Mouse (Mus musculus) midbrain, embryonic 12.5 days (tissue): ENCODE measurements around the gene Ccdc124. TPM values are rescaled to one million over a fixed set of nuclear protein-coding genes. Genes with fewer than 3 reads are reported as not detected.

ENCODE experiments used
- ATAC-seq: fragments of 200-750 bp; cut with Nextera tagmentation; 2 replicates; pipeline ENCODE4 v1.8.0; 2017; ENCODE audit warnings: low read depth, moderate TSS enrichment, moderate library complexity; ENCODE audit not compliant: low FRiP score
- H3K27ac ChIP-seq: fragments of 300-500 bp; sonication (generic); replicated peaks from 2 replicates; pipeline ENCODE4 v1.5.1; 2016; ENCODE audit warnings: mild to moderate bottlenecking
- H3K27me3 ChIP-seq: fragments of 300-500 bp; sonication (generic); 2 replicates; pipeline ENCODE4 v1.6.1; 2016; ENCODE audit warnings: mild to moderate bottlenecking
- H3K36me3 ChIP-seq: fragments of 300-500 bp; sonication (generic); 2 replicates; pipeline ENCODE4 v1.6.1; 2016
- H3K4me1 ChIP-seq: fragments of 300-500 bp; sonication (generic); 2 replicates; pipeline ENCODE4 v1.6.1; 2016
- H3K4me2 ChIP-seq: fragments of 300-500 bp; sonication (generic); replicated peaks from 2 replicates; pipeline ENCODE4 v1.6.1; 2016; ENCODE audit warnings: mild to moderate bottlenecking, moderate library complexity
- H3K4me3 ChIP-seq: fragments of 300-500 bp; sonication (generic); 2 replicates; pipeline ENCODE4 v1.5.1; 2016; ENCODE audit warnings: mild to moderate bottlenecking
- H3K9ac ChIP-seq: fragments of 300-500 bp; sonication (generic); replicated peaks from 2 replicates; pipeline ENCODE4 v1.6.1; 2016; ENCODE audit warnings: mild to moderate bottlenecking, moderate library complexity
- H3K9me3 ChIP-seq: fragments of 300-500 bp; sonication (generic); 2 replicates; pipeline ENCODE4 v1.6.1; 2016; ENCODE audit warnings: mild to moderate bottlenecking
- WGBS: fragments of 180-500 bp; shearing (Covaris S2); methylation state at CpG from one replicate; pipeline ENCODE4 v1.1.7; 2016; 5-methylcytosine and 5-hydroxymethylcytosine counted together
- polyA plus RNA-seq: library from polyadenylated mRNA; unstranded; fragments of >200 nt; fragmentation: Nextera tagmentation; extraction: Ambion mirVana; gene quantifications from 2 replicates; pipeline ENCODE4 v1.2.1, GENCODE M21; 2016

Gene Ccdc124
- polyA plus RNA-seq, 1 experiment from 2014 or later = 152 TPM

DNA sequence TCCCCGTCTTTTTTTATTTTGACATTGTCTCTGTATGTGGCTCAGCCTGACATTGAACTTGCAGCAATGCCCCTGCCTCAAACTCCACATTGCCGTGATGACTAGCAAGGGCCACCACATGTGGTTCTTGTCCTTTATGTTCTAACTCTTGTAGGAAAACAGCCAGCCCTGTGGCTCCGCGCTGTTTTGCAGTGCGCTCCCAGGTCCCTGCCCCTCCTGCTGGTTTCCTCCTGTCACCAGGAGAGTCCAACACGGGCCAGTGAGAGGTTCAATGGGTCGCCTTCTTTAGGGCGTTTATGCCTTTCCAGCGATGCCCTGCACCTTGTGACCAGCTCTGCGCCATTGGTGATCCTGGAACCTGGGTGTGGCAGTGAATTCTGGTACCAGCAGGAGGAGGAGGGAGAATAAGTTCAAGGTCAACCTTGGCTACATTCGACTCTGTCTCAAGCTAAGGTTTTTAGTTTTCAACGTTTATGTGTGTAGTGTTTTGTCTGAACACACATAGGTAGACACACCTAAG is 7.7 kb downstream of the Ccdc124 start:
- no peaks in the 10 kb centered on the region for H3K9me3 ChIP-seq
- peak overlapping the region; percentile 55; the same call in 1 of the 2 replicates for H3K9ac ChIP-seq
- H3K4me1 ChIP-seq = peaks cover 70% of the 10 kb centered on the region
- peak overlapping the region; percentile 80 for H3K4me2 ChIP-seq
- H3K4me3 ChIP-seq = peak overlapping the region; percentile 58
- ATAC-seq = peak; percentile 5
- H3K36me3 ChIP-seq = peaks cover 9% of the 10 kb centered on the region
- H3K27ac ChIP-seq = peak overlapping the region; percentile 96
- H3K27me3 ChIP-seq = peaks cover 32% of the 10 kb centered on the region
- WGBS = 7% methylated on average over 12 of the region's 12 CpGs

DNA sequence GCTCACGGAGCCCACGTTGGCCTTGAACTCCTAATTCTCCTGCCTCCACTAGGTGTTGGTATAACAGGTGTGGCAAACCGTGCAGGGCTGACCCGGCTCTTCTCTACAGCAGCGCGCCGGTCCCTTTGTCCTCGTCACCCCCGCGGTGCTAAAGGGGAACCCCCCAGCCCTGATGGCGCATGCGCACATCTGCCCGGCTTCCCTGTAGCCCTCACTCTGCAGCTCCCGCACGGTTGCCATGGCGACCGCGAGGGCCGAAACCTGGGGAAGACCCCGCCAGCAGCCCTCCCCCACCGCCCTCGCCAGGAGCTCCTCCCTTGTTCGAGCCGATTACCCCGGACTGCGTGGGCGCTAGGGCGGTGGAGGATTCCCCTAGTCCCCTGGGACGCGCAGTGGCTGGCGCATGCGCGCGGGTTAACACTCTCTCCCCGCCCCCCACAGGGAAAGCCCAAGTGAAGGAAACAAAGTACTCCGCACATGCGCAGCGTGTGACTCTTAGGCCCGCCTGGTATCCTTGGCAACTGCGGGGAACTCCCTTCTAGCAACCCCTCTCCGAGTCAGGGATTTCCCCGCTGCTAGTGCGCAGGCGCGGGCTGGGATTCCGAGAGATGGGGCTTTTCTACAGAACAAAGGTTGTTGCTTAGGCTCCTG is 8.3 kb downstream of the Ccdc124 start:
- ATAC-seq = peak; percentile 82
- peaks cover 70% of the 10 kb centered on the region for H3K4me1 ChIP-seq
- peak overlapping the region; percentile 79 for H3K9ac ChIP-seq
- H3K4me2 ChIP-seq = peak overlapping the region; percentile 80
- no peaks in the 10 kb centered on the region for H3K9me3 ChIP-seq
- H3K4me3 ChIP-seq = peak overlapping the region; percentile 58
- WGBS = under 1% methylated on average over 46 of the region's 46 CpGs
- H3K27ac ChIP-seq = peak overlapping the region; percentile 97
- peaks cover 9% of the 10 kb centered on the region for H3K36me3 ChIP-seq
- H3K27me3 ChIP-seq = peaks cover 33% of the 10 kb centered on the region

DNA sequence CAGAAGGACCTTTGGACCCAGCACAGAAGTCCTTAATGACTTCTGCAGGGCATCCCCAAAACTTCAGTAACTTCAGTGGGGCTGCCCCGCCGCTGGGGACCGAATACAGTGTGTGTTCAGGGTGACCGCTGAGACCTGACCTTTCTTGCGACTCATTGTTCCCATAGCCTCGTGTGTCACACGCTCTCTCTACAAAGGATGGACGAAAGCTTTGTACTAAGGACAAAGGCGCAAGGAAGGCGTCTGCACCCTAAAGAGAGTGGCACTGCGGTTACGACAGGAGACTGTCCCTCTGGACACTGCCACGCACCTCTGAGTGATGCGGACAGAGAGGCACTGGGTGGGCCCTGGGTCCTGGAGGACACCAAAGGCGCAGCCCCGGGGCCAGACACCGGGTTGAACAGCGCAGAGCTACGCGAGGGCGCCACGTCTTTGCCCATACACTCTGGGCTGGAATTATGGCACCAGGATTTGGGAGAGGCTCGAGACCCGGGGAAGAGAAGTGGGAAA is 9.0 kb downstream of the Ccdc124 start:
- H3K27ac ChIP-seq = peak overlapping the region; percentile 97
- peaks cover 75% of the 10 kb centered on the region for H3K4me1 ChIP-seq
- no peaks in the 10 kb centered on the region for H3K9me3 ChIP-seq
- peak overlapping the region; percentile 58 for H3K4me3 ChIP-seq
- peaks cover 9% of the 10 kb centered on the region for H3K36me3 ChIP-seq
- 1% methylated on average over 24 of the region's 24 CpGs for WGBS
- peaks cover 33% of the 10 kb centered on the region for H3K27me3 ChIP-seq
- H3K9ac ChIP-seq = peak overlapping the region; percentile 79
- peak; percentile 29 for ATAC-seq
- H3K4me2 ChIP-seq = peak overlapping the region; percentile 80

DNA sequence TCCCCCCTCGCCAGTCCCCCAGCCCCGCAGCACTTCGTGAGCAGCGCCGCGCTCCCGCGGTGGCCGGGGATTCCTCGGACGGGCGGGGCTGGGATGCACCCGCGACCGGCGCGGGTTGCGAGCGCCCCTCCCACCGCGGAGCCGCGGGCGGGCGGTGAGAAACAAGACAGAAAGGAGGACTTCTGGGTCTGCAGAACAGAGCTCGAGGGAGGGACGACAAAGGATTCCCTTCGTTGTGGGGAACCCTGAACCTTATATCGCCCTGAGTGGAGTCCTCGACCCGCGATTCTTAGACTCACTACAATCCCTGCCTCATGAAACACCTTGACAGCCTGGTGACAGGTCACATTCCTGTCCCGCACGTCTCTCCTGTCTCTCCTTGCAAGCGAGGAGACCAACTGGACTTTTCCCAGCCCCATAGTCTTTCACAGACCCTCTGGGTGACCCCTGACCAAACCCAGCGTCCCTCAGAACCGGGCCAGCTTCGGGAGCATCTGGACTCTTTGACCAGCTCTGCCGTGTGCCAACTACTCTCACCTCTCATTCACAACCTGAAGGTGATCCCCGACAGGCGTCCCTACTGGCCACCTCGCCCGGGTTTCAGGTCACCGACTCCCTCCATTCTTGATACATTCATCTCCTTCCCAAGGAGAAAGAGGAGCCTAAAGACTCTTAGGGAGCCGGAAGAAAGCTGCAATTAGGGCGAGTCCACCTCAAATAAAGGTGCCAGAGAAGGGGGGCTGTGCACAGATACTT is 9.6 kb downstream of the Ccdc124 start:
- H3K27me3 ChIP-seq = peaks cover 33% of the 10 kb centered on the region
- H3K4me2 ChIP-seq = peak overlapping the region; percentile 80
- peaks cover 72% of the 10 kb centered on the region for H3K4me1 ChIP-seq
- no peak for ATAC-seq
- no peaks in the 10 kb centered on the region for H3K9me3 ChIP-seq
- H3K4me3 ChIP-seq = peak overlapping the region; percentile 58
- peak overlapping the region; percentile 79 for H3K9ac ChIP-seq
- H3K36me3 ChIP-seq = peaks cover 9% of the 10 kb centered on the region
- H3K27ac ChIP-seq = peak overlapping the region; percentile 97
- under 1% methylated on average over 46 of the region's 46 CpGs for WGBS

DNA sequence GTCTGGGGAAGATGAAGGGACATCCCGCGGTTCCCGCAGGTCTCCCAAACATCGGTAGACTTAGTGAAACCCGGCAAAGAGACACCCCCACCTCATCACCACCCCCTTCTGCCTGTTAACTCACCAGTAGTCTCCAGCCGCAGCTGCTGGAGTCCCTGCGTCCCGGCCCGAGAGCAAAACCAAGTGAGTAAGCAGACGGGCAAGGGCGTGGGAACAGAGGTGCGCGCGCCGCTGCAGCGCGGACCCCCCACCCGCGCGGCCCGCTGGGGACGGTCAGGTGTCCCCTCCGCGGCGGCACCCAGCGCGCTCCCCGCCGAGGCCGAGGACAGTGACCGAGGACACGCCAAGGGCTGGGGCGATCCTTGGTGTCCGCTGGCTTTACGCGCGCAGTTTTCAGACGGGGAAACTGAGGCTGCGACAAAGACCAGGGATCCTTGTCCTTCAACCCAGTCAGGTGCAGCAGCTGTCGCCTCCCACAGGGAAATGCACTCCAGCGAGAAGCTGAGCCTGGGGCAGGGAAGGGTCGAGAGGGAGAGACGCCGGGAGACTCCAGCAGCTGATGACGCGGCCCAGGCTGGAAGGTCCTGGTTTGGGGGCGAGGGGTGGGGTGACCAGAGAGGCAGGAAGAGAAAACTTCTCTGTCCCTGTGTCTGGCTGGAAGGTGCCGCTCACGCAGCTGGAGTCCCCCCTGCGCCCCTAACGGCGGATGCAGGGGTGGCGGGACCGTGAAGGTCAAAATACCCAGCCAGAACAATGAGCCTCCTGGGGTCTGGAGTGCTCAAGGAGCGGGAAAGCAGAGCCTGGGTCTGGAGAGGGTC is 10.7 kb downstream of the Ccdc124 start, which contains the start of gene Kcnn1:
Gene Kcnn1 (minus strand): TSS at position 435 of the 818 bp plus-strand sequence.
- Histone ChIP-seq H3K9ac (peak within 1 kb of the TSS; percentile 79), H3K4me3 (peak within 1 kb of the TSS; percentile 58), H3K4me1 (peaks cover 72% of the 10 kb centered on the region), H3K4me2 (peak within 1 kb of the TSS; percentile 80), H3K27me3 (peaks cover 23% of the 10 kb centered on the region), H3K27ac (peak within 1 kb of the TSS; percentile 97), H3K9me3 (no peaks in the 10 kb centered on the region), H3K36me3 (peaks cover 5% of the 10 kb centered on the region)
- ATAC-seq = no peak
- under 1% methylated on average over 53 of the region's 55 CpGs for WGBS

DNA sequence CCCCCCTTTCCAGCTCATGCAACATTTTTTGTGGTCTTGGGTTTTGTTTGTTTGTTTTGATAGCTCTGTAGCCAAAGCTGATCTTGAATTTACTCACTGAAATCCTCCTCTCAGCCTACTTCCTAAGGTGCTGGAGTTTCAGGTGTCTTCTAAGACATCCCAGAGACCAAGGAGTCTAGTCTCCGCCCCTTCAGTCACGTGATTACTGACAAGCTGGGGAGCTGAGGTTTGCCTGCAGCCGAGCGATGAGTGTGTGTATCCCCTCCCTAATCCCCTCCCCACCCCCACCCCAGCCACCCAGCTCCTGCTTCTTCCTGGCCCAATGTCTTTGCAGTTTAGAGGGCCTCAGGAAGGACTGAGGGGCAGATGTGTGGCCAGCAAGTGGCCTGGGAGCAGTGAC is 16.2 kb downstream of the Ccdc124 start:
- peak overlapping the region; percentile 81; the same call in 1 of the 2 replicates for H3K4me2 ChIP-seq
- no peak overlapping the region for H3K4me3 ChIP-seq
- WGBS = 1% methylated on average over 4 of the region's 4 CpGs
- H3K4me1 ChIP-seq = peaks cover 50% of the 10 kb centered on the region
- H3K9ac ChIP-seq = 0 out of 2 replicates have a peak overlapping the region, but pooled peaks have one; percentile 12
- peaks cover 22% of the 10 kb centered on the region for H3K27me3 ChIP-seq
- H3K9me3 ChIP-seq = no peaks in the 10 kb centered on the region
- H3K36me3 ChIP-seq = 0 out of 2 replicates have a peak, but pooled peaks cover 15% of the 10 kb centered on the region
- no peak for ATAC-seq
- peak overlapping the region; percentile 56 for H3K27ac ChIP-seq

DNA sequence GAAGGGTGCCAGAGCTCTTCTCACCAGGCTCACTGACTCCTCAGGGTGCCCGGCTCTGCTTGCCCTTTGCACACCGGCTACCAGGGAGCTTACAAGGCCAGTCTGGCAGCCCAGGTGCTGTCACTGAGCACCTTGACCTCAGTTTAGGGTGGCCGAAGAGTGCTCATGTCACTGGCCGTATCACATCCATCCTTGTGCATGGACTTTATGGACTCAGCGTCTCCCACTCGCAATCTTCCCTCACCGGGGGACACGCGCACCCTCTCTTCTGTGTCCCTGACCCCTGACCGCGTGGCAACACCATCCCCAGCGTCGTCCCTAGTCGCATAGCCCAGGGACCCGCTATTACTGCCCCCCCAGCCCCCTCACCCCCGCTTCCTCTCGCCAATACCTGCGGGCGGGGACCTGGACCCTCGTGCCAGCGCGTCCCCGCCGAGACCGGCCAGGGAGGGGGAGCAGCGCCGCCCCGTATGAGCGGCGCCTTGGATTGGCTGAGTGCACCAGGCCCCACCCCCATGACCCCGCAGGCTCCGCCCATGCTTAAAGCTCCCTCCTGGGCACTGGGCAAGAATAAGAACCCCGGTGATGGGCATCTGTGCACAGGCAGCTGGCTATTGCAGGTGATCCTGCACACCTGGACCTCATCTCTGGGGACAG is 17.1 kb downstream of the Ccdc124 start:
- Histone ChIP-seq H3K4me3 (peak overlapping the region; percentile 48), H3K9ac (peak overlapping the region; percentile 40), H3K4me2 (peak overlapping the region; percentile 81), H3K27me3 (peaks cover 13% of the 10 kb centered on the region), H3K4me1 (peaks cover 42% of the 10 kb centered on the region), H3K36me3 (0 out of 2 replicates have a peak, but pooled peaks cover 21% of the 10 kb centered on the region), H3K9me3 (no peaks in the 10 kb centered on the region), H3K27ac (no peak overlapping the region)
- peak; percentile 80 for ATAC-seq
- 8% methylated on average over 28 of the region's 33 CpGs for WGBS

DNA sequence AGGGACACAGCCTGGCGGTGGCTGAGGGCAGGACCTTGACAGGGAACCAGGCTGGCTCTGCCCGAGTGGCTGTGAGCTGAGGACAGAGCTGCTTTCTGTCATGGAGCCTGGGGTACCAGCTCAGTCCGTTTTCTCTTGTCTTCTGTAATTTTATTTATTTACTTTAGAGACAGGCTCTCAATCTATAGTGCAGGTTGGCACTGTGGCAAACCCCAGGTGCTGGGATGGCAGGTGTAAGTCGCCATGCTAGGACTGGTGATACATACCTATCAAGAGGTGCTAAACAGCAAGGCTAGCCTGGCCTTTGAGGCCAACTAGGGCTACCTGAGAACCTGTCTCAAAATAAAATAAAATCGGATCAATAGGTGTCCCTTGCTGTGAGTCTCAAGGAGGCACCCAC is 17.7 kb downstream of the Ccdc124 start:
- ATAC-seq = no peak
- 70% methylated on average over 5 of the region's 5 CpGs for WGBS
- Histone ChIP-seq H3K4me1 (peaks cover 36% of the 10 kb centered on the region), H3K9me3 (no peaks in the 10 kb centered on the region), H3K27ac (no peak overlapping the region), H3K27me3 (peaks cover 7% of the 10 kb centered on the region), H3K36me3 (0 out of 2 replicates have a peak, but pooled peaks cover 21% of the 10 kb centered on the region), H3K4me3 (no peak overlapping the region), H3K4me2 (peak overlapping the region; percentile 81; the same call in 1 of the 2 replicates), H3K9ac (no peak overlapping the region)

DNA sequence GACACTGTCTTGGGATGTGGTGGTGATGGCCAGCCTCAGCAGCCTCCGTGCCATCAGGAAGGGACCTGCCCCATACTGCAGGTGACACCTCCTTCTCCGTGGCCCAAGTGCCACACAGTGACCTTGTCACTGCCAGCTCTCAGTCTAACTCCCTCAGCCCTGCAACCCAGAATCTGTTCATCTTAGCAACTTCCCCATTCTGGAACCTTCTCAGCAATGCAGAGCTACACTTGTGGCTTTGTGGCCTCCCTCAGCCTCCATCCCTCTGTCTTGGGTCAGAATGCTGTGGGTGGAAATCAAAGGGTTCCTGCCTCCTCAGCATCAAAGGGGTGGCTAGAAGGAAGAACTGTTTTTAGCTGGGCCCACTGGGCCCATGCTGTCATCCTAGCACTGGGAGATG is 19.9 kb downstream of the Ccdc124 start:
- Histone ChIP-seq H3K4me3 (no peak overlapping the region), H3K27me3 (peaks cover 6% of the 10 kb centered on the region), H3K9ac (no peak overlapping the region), H3K27ac (no peak overlapping the region), H3K4me2 (no peak overlapping the region), H3K4me1 (peaks cover 27% of the 10 kb centered on the region), H3K36me3 (0 out of 2 replicates have a peak, but pooled peaks cover 21% of the 10 kb centered on the region), H3K9me3 (no peaks in the 10 kb centered on the region)
- no peak for ATAC-seq
- WGBS = 90% methylated on average over 2 of the region's 2 CpGs

DNA sequence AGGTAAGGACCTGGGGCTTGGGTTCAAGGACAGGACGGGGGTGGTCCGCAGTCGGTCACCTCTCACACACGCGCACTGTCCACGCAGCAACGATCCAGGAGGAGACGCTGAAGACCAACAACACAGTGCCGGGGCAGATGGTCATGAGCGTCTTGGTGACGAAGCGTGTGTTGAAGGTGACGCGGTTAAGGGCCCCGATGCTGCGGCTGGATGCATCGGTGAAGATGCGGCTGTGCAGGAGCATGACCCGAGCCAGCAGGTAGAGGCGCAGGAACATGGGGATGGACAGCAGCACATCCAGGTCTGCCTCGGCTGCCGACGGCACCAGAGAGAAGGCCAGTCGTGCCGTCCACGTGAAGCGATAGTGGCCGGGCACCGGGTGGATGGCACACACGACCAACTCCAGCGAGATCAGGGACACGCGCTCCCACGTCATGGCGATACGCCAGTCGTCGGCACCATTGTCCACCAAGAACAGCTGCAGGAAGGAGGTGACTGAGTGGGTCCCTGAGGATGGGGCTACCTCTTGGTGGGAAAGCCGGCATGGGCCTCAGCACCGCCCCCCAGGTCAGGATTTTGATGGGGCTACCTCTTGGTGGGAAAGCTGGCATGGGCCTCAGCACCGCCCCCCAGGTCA is 21.0 kb downstream of the Ccdc124 start:
- Histone ChIP-seq H3K36me3 (0 out of 2 replicates have a peak, but pooled peaks cover 24% of the 10 kb centered on the region), H3K27me3 (peaks cover 6% of the 10 kb centered on the region), H3K27ac (no peak overlapping the region), H3K9me3 (no peaks in the 10 kb centered on the region), H3K4me1 (peaks cover 15% of the 10 kb centered on the region), H3K4me2 (no peak overlapping the region), H3K9ac (no peak overlapping the region), H3K4me3 (no peak overlapping the region)
- ATAC-seq = no peak
- WGBS = 91% methylated on average over 41 of the region's 41 CpGs
